Mouse (Mus musculus) heart, postnatal 4 days (tissue): ENCODE data around the gene Commd2. TPM values are rescaled to one million over a fixed set of nuclear protein-coding genes. Genes with fewer than 3 reads are reported as not detected.

ENCODE experiments used
- DNase-seq: peaks from one replicate; pipeline ENCODE4 v3.0.0; 2021
- total RNA-seq, 2 experiments: library from RNA; stranded (reverse); gene quantifications; 2 replicates each; pipeline ENCODE4 v1.2.3; 2021

Commd2 gene
- 10 to 100 TPM; 22.3 to 24.0 TPM for total RNA-seq

DNA sequence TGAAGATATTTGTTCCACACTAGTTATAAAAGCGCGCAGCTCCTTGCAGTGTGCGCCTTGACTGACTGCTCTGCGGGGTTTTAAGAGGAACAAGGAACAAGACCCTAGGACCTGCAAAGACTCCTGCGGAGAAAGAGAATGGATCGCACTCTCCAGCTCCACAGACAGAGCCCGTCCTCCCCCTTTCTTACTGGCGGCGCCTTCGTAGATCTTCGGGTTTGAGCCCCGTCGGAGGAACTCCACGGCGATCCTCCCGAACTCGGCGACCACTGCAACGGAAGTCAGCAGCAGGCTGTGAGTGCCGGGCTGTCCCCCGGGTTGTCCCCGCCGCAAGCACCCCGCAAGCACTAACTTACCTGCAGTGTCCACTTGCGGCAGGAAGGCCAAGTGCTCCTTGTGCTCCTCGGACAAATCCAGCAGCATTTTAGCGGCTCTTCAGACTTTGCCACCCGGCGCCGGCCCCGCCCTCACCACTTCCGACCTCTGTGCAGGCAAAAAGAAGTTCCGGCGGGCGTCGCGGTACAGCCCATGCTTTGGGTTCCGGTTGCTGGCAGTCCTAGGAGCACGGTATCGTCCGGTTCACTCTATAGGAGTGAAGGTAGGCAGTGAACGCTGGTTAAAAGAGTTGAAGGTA, at the start of gene Commd2:
TSS of gene Commd2 (minus strand) at position 485 of the 634 bp plus-strand sequence.
- DNase-seq, result peak; percentile 94

DNA sequence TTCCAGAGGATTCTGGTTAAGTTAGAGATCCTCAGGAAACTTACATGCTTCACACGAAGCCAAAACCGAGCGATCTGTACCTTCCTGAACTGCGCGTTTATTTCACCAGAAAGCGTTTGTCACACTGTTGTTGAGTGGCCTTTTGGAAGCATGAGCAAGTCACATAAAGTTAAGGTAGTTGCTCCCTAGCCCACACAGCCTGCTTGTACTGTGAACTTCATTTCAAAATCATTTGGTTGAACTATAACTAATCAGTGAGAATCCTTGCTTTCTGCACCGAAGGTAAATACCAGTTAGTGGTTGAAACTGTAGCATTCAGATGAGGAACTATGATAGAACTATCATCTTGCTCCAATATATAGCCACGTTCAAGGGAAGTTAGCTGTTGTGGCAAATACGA, 45.3 kb upstream of the Commd2 start:
- no peak for DNase-seq

DNA sequence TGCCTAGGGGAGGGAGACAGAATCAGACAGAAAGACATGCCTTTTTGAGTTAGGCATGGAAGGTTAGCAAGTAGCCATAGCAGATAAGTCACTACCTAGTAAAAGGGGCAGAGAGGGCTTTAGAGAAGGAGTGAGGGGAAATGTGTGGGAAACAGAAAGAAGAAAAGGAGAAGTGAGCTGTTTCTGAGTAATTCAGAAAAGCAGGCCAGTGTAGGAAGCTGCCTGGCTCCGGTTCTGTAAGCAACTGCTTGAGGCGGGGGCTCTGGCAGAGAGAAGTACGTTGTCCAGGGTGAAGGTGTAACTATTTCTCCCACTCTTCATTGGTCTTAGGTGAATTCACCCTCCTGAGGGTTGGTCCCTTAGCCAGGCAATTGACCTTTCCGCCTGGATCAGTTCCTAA, 44.7 kb upstream of the Commd2 start:
- no peak for DNase-seq

DNA sequence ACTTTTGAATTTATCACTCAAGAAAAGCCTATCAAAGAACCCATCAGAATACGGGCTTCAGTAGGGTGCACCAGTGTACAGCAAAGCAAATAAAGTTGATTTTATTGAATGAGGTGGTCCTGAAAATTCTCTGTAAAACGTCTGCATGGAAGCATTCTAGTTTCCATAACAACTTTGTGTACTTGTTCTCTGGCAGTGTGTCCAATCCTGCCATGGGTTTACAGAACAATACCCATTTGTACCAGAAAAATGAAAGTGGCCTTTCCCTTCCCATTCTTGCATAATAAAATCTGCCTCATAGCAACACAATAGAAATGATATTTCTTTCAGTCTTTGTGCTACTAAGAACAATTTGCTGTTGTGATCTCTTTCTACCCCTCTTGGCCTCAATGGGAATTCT, 41.2 kb upstream of the Commd2 start, which contains the start of gene Ankub1:
TSS of gene Ankub1 (minus strand) at position 81 of the 400 bp plus-strand sequence.
- no peak for DNase-seq

DNA sequence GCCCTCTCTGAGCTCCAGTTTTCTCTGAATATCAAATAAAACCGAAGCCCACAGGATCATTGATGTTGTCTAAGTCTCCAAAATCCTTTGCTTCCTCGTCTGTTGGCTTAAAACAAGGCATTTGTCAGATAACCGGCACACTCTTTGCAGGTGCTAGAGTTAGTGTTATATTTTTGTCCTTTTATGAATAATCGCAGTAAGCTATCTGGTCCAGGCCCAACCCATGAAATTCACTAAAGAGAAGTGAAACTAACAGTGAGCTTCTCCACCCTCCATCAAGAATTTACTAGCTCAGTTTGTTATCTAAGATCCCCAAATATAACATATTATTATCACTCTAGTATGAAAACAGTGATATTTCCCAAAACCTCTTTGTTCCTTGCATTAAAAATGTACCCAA, 40.3 kb upstream of the Commd2 start:
- no peak for DNase-seq

DNA sequence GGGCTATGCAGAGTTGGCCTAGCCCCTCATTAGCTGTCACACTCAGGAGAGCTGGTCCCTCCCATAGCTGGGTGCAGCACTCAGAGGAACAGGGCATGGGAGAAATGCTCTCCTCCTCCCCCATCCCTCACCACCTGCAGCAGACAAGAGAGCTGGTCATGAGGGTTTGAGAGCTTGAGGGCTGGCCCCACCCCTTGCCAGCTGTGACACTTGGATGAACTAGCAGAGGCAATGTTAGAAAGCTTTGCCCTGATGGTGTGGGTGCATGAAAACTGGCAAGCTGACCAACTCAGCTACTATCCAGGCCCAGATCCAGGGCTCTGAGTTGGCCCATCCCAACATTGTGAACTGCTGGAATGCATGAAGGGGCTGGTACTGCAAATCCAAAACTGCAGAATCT, 26.3 kb upstream of the Commd2 start:
- no peak for DNase-seq

GRCm38 (mm10) chr3:57674075-57674474, 22.6 kb upstream of the Commd2 start:
- DNase-seq, result no peak

GRCm38 (mm10) chr3:57673586-57673985, 22.1 kb upstream of the Commd2 start:
- no peak for DNase-seq

DNA sequence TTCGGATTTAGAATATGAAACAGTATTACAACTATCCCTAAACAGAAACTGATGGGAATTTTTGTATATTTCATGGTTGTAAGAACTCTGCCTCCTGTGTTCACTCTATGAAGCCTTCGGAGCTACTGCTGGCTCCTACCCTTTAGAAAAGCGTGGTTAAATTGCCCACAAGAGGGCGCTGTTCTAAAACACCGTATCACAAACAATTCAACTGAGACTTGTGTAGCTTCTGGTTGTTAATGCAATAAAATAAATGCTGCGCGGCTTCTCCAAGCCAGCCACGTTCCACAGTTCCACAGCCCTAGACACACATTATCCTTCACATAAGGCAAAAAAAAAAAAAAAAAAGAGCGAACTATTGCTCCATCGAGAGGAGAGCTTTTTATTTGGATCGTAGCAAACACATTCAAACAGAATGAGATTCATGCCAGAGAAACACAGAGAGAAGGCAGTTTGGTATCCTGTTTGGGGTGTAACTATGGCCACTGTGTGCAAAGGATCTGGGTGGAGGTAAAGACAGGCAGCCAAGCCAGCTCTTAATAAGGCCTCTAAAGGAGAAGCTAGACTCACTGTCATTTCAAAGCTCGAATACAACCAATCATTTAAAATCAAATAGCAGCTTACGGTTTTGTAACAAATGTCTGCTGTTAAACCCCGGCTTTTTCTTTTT, 15.7 kb upstream of the Commd2 start:
- peak; percentile 80 for DNase-seq

GRCm38 (mm10) chr3:57665880-57666279, 14.4 kb upstream of the Commd2 start:
- DNase-seq, result no peak

GRCm38 (mm10) chr3:57664682-57665081, 13.2 kb upstream of the Commd2 start:
- DNase-seq, result no peak

GRCm38 (mm10) chr3:57663731-57664130, 12.2 kb upstream of the Commd2 start:
- peak; percentile 59 for DNase-seq

DNA sequence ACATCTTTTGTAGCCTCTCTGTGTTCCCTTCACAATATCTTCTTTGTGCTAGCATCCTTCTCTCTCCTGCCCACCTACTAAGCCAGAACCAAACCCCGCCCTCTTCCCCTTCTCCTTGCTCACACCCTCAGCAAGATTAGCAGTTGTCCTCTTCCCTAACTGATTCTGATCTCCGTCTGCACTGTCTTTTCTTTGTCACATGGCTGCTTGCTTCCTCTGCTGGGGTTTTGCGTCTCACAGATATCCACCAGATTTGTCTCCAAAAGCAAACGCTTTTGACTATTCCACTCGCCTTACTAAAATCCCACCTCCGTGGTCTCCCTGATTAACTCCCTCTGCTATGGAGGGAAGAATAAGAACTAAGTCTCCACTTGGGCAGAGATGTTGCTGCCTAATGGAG, 7.1 kb upstream of the Commd2 start:
- no peak for DNase-seq

GRCm38 (mm10) chr3:57653646-57654045, 2.1 kb upstream of the Commd2 start:
- DNase-seq, result no peak

DNA sequence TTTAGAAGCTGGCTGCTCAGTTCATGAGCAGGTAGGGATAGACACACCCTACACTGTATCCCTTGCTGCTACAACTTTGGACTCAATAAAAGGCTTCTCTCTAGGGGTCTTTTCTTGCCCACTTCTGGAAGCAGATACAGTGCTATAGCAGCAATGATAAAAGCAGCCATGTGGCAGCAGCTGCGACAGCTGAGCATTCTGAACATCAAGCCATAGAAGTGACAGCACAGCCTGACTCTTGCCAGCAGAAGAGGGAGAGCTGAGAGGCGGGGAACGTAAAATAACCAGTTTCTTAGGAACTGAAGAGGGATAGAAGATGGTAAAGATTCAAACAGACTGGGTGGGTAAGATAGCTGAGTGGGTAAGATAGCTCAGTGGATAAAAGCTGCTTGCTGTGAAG, 970 bp upstream of the Commd2 start:
- no peak for DNase-seq

DNA sequence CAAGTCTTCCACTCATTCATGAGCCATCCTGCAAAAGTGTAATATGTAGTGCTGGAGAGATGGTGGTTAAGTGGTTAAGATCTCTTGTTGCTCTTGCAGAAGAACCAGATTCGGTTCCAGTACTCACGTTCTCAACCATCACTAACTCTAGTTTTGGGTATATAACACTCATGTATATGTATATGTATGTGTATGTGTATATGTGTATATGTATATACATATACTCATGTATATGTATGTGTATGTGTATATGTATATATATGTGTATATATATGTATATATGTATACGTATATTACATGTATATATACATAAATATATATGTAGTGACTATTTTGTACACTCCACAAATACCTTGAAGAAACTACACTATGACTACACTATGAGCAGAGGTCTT, 347 bp upstream of the Commd2 start:
- no peak for DNase-seq

- DNase-seq, result no peak
Measured at GRCm38 (mm10) chr3:57643191-57643590, 8.3 kb downstream of the Commd2 start.

- DNase-seq, result no peak
Measured at GRCm38 (mm10) chr3:57637596-57637995, 13.9 kb downstream of the Commd2 start.

GRCm38 (mm10) chr3:57634763-57635487, 16.6 kb downstream of the Commd2 start:
- no peak for DNase-seq

DNA sequence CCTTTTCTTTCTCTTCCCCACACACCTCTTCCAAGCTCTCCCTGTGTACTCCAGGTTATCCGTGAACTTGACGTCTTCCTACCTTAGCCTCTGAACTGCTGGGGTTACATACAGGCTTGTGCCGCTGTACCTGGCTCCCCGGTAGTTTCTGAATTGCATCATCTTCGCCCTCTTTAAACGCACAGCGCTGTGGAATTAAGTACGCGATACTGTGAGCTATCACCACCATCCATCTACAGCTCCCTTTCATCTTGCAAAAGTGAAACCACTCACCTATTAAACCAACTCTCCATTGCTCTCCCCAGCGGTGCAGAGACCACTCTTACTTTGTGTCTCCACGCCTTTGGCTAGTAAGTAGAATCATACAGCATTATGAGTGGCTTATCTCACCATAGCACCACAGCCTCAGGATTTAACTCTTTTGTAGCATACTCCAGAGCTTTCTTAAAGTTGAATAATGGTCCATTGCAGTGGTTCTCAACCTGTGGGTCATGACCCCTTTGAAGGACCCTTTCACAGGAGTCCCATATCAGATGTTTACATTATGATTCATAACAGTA, 24.5 kb downstream of the Commd2 start:
- DNase-seq, result no peak

DNA sequence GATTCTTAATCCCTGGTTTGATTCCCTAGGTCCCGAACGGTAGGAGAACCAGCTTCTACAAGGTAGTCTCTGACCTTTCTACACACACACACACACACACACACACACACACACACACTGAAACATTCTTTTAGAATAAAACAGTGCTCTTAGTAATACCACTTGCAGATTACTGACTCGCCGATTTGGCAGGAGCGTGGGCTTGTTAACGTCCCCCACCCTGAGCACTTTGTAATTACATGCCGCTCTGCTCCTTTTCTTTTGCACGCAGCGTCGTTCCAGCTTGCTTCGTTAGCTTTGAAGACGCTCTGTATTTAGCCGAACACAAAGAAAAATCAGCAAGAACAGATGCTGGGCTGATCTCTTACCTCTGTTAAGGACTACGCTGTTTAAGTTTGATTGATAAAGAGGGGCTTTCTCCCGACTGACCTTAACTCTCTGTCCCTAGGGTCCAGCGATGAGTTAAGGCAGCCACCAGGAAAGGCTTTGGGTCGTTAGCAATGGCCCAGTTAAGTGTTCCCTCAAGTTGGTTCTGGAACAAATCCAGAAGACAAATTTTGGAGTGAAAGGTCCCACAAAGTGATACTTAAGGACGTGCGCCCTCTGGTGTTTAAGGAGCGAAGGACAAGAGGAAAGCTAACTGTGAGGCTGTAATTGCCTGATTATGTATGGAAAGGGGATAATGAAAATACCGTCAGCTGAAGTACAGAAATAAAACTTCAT, 26.1 kb downstream of the Commd2 start:
- peak; percentile 84 for DNase-seq

GRCm38 (mm10) chr3:57619718-57620117, 31.8 kb downstream of the Commd2 start:
- DNase-seq, result peak; percentile 24

- DNase-seq, result no peak
Measured at GRCm38 (mm10) chr3:57615652-57616051, 35.9 kb downstream of the Commd2 start.
